Mouse (Mus musculus) cortical plate, adult 2 months (tissue): ENCODE measurements around the gene Eno2.

Experiments
- CTCF ChIP-seq: fragments of 200-500 bp; IDR thresholded peaks from 2 replicates; pipeline ENCODE4 v1.5.1; 2011; ENCODE audit warnings: mild to moderate bottlenecking, control low read depth, low read length; ENCODE audit not compliant: insufficient read depth; ENCODE audit errors: extremely low read depth
- POLR2A ChIP-seq: fragments of 200-500 bp; IDR thresholded peaks from 2 replicates; pipeline ENCODE4 v1.6.1; 2011; ENCODE audit warnings: mild to moderate bottlenecking, low read length, control low read depth; ENCODE audit not compliant: insufficient read depth; ENCODE audit errors: extremely low read depth

DNA sequence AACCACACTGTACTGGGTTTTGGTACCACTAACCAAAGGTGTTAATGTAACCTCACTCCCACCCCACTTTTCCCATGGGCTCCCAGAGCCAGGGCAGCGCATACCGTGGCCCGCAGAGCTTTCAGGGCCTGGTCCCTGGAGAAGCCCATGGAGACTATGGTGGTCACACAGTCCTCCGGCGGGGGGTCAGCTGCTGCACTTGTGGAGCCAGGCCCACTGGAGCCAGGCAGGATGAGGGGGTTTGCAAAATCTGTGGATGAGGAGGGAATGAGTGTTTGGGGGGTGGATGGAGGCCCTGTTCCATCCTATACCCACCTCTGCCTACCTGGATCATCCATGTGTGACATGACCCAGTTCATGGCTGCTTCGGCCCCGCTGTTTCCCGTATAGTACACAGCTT, 48.1 kb upstream of the Eno2 start:
- no peak for TF ChIP-seq CTCF
- TF ChIP-seq POLR2A = no peak
